Mouse (Mus musculus): ENCODE measurements around the gene Brd3. TPM values are rescaled to one million over a fixed set of nuclear protein-coding genes. Genes with fewer than 3 reads are reported as not detected.

Gene Brd3
- polyA plus RNA-seq, 1 experiment from 2014 or later = 116 TPM

GRCm38 (mm10) chr2:27425161-27425611 lies 82.3 kb downstream of the Brd3 start:
- H3K27ac ChIP-seq (ENCODE audit: low read depth, low read length) = no peak overlapping the region
- H3K4me3 ChIP-seq (ENCODE audit: low read depth, low read length) = peak overlapping the region; percentile 84
- no peaks in the 10 kb centered on the region for H3K36me3 ChIP-seq (ENCODE audit: control insufficient read depth, insufficient read depth, low read length)
- no peaks in the 10 kb centered on the region for H3K9me3 ChIP-seq (replicated peaks; ENCODE audit: control insufficient read depth, low read length)
- H3K4me2 ChIP-seq = peak overlapping the region; percentile 100
- ATAC-seq (replicated peaks; ENCODE audit: insufficient number of reproducible peaks, low FRiP score, low TSS enrichment) = no peak
- peak overlapping the region; percentile 88 for H3K9ac ChIP-seq (ENCODE audit: low read depth, low read length)
- H3K27me3 ChIP-seq (ENCODE audit: control insufficient read depth, insufficient read depth, low read length) = no peaks in the 10 kb centered on the region
- peaks cover 21% of the 10 kb centered on the region for H3K4me1 ChIP-seq (ENCODE audit: control insufficient read depth, insufficient read depth, low read length)
- WGBS (ENCODE audit: insufficient replicate concordance) = 1% methylated on average over 20 of the region's 20 CpGs

- Histone ChIP-seq H3K4me2 (no peak overlapping the region), H3K4me3 (ENCODE audit: low read depth, low read length) (no peak overlapping the region), H3K27ac (ENCODE audit: low read depth, low read length) (no peak overlapping the region), H3K4me1 (ENCODE audit: control insufficient read depth, insufficient read depth, low read length) (peaks cover 35% of the 10 kb centered on the region), H3K9ac (ENCODE audit: low read depth, low read length) (no peak overlapping the region), H3K36me3 (ENCODE audit: control insufficient read depth, insufficient read depth, low read length) (no peaks in the 10 kb centered on the region), H3K27me3 (ENCODE audit: control insufficient read depth, insufficient read depth, low read length) (no peaks in the 10 kb centered on the region), H3K9me3 (replicated peaks; ENCODE audit: control insufficient read depth, low read length) (no peaks in the 10 kb centered on the region)
- 78% methylated on average over 7 of the region's 7 CpGs for WGBS (ENCODE audit: insufficient replicate concordance)
- no peak for ATAC-seq (replicated peaks; ENCODE audit: insufficient number of reproducible peaks, low FRiP score, low TSS enrichment)
Measured at GRCm38 (mm10) chr2:27423596-27423995, 83.9 kb downstream of the Brd3 start.

GRCm38 (mm10) chr2:27421293-27422068 lies 86.0 kb downstream of the Brd3 start:
- H3K27me3 ChIP-seq (ENCODE audit: control insufficient read depth, insufficient read depth, low read length) = no peaks in the 10 kb centered on the region
- no peak for ATAC-seq (replicated peaks; ENCODE audit: insufficient number of reproducible peaks, low FRiP score, low TSS enrichment)
- H3K4me1 ChIP-seq (ENCODE audit: control insufficient read depth, insufficient read depth, low read length) = peaks cover 47% of the 10 kb centered on the region
- H3K4me3 ChIP-seq (ENCODE audit: low read depth, low read length) = no peak overlapping the region
- no peak overlapping the region for H3K27ac ChIP-seq (ENCODE audit: low read depth, low read length)
- H3K36me3 ChIP-seq (ENCODE audit: control insufficient read depth, insufficient read depth, low read length) = no peaks in the 10 kb centered on the region
- H3K9ac ChIP-seq (ENCODE audit: low read depth, low read length) = no peak overlapping the region
- 76% methylated on average over 20 of the region's 20 CpGs for WGBS (ENCODE audit: insufficient replicate concordance)
- no peaks in the 10 kb centered on the region for H3K9me3 ChIP-seq (replicated peaks; ENCODE audit: control insufficient read depth, low read length)
- no peak overlapping the region for H3K4me2 ChIP-seq

GRCm38 (mm10) chr2:27418577-27419070 lies 88.8 kb downstream of the Brd3 start:
- Histone ChIP-seq H3K4me1 (ENCODE audit: control insufficient read depth, insufficient read depth, low read length) (peaks cover 66% of the 10 kb centered on the region), H3K4me2 (peak overlapping the region; percentile 3; the same call in 1 of the 2 replicates), H3K27me3 (ENCODE audit: control insufficient read depth, insufficient read depth, low read length) (no peaks in the 10 kb centered on the region), H3K27ac (ENCODE audit: low read depth, low read length) (peak overlapping the region; percentile 42), H3K9me3 (replicated peaks; ENCODE audit: control insufficient read depth, low read length) (no peaks in the 10 kb centered on the region), H3K9ac (ENCODE audit: low read depth, low read length) (peak overlapping the region; percentile 43; the same call in 1 of the 2 replicates), H3K36me3 (ENCODE audit: control insufficient read depth, insufficient read depth, low read length) (no peaks in the 10 kb centered on the region), H3K4me3 (ENCODE audit: low read depth, low read length) (no peak overlapping the region)
- ATAC-seq (replicated peaks; ENCODE audit: insufficient number of reproducible peaks, low FRiP score, low TSS enrichment) = no peak
- WGBS (ENCODE audit: insufficient replicate concordance) = 20% methylated on average over 6 of the region's 6 CpGs

- H3K27me3 ChIP-seq (ENCODE audit: control insufficient read depth, insufficient read depth, low read length) = no peaks in the 10 kb centered on the region
- no peaks in the 10 kb centered on the region for H3K9me3 ChIP-seq (replicated peaks; ENCODE audit: control insufficient read depth, low read length)
- ATAC-seq (replicated peaks; ENCODE audit: insufficient number of reproducible peaks, low FRiP score, low TSS enrichment) = no peak
- H3K36me3 ChIP-seq (ENCODE audit: control insufficient read depth, insufficient read depth, low read length) = no peaks in the 10 kb centered on the region
- H3K4me3 ChIP-seq (ENCODE audit: low read depth, low read length) = no peak overlapping the region
- H3K9ac ChIP-seq (ENCODE audit: low read depth, low read length) = 0 out of 2 replicates have a peak overlapping the region, but pooled peaks have one; percentile 43
- 34% methylated on average over 5 of the region's 5 CpGs for WGBS (ENCODE audit: insufficient replicate concordance)
- H3K4me2 ChIP-seq = no peak overlapping the region
- peaks cover 68% of the 10 kb centered on the region for H3K4me1 ChIP-seq (ENCODE audit: control insufficient read depth, insufficient read depth, low read length)
- H3K27ac ChIP-seq (ENCODE audit: low read depth, low read length) = peak overlapping the region; percentile 38; the same call in 1 of the 2 replicates
Measured at GRCm38 (mm10) chr2:27417648-27418153, 89.8 kb downstream of the Brd3 start.

GRCm38 (mm10) chr2:27416425-27416824 lies 91.0 kb downstream of the Brd3 start:
- H3K27ac ChIP-seq (ENCODE audit: low read depth, low read length) = no peak overlapping the region
- H3K9me3 ChIP-seq (replicated peaks; ENCODE audit: control insufficient read depth, low read length) = no peaks in the 10 kb centered on the region
- H3K4me2 ChIP-seq = no peak overlapping the region
- H3K9ac ChIP-seq (ENCODE audit: low read depth, low read length) = no peak overlapping the region
- peaks cover 77% of the 10 kb centered on the region for H3K4me1 ChIP-seq (ENCODE audit: control insufficient read depth, insufficient read depth, low read length)
- no peak overlapping the region for H3K4me3 ChIP-seq (ENCODE audit: low read depth, low read length)
- 15% methylated on average over 3 of the region's 3 CpGs for WGBS (ENCODE audit: insufficient replicate concordance)
- no peaks in the 10 kb centered on the region for H3K36me3 ChIP-seq (ENCODE audit: control insufficient read depth, insufficient read depth, low read length)
- H3K27me3 ChIP-seq (ENCODE audit: control insufficient read depth, insufficient read depth, low read length) = no peaks in the 10 kb centered on the region
- ATAC-seq (replicated peaks; ENCODE audit: insufficient number of reproducible peaks, low FRiP score, low TSS enrichment) = no peak

GRCm38 (mm10) chr2:27415060-27415783 lies 92.2 kb downstream of the Brd3 start:
- Histone ChIP-seq H3K4me1 (ENCODE audit: control insufficient read depth, insufficient read depth, low read length) (peaks cover 84% of the 10 kb centered on the region), H3K27ac (ENCODE audit: low read depth, low read length) (no peak overlapping the region), H3K9ac (ENCODE audit: low read depth, low read length) (no peak overlapping the region)

GRCm38 (mm10) chr2:27413936-27414657 lies 93.4 kb downstream of the Brd3 start:
- 27% methylated on average over 16 of the region's 16 CpGs for WGBS (ENCODE audit: insufficient replicate concordance)
- H3K27ac ChIP-seq (ENCODE audit: low read depth, low read length) = no peak overlapping the region
- H3K9ac ChIP-seq (ENCODE audit: low read depth, low read length) = peak overlapping the region; percentile 43

More at GRCm38 (mm10) chr2:27415060-27415783, 92.2 kb downstream of the Brd3 start:
- H3K9me3 ChIP-seq (replicated peaks; ENCODE audit: control insufficient read depth, low read length) = no peaks in the 10 kb centered on the region
- no peaks in the 10 kb centered on the region for H3K36me3 ChIP-seq (ENCODE audit: control insufficient read depth, insufficient read depth, low read length)
- no peaks in the 10 kb centered on the region for H3K27me3 ChIP-seq (ENCODE audit: control insufficient read depth, insufficient read depth, low read length)
- no peak for ATAC-seq (replicated peaks; ENCODE audit: insufficient number of reproducible peaks, low FRiP score, low TSS enrichment)
- no peak overlapping the region for H3K4me2 ChIP-seq
- H3K4me3 ChIP-seq (ENCODE audit: low read depth, low read length) = no peak overlapping the region
- WGBS (ENCODE audit: insufficient replicate concordance) = 61% methylated on average over 11 of the region's 11 CpGs

More at GRCm38 (mm10) chr2:27413936-27414657, 93.4 kb downstream of the Brd3 start:
- H3K4me1 ChIP-seq (ENCODE audit: control insufficient read depth, insufficient read depth, low read length) = peaks cover 75% of the 10 kb centered on the region
- no peak overlapping the region for H3K4me3 ChIP-seq (ENCODE audit: low read depth, low read length)
- H3K36me3 ChIP-seq (ENCODE audit: control insufficient read depth, insufficient read depth, low read length) = no peaks in the 10 kb centered on the region
- no peaks in the 10 kb centered on the region for H3K27me3 ChIP-seq (ENCODE audit: control insufficient read depth, insufficient read depth, low read length)
- no peaks in the 10 kb centered on the region for H3K9me3 ChIP-seq (replicated peaks; ENCODE audit: control insufficient read depth, low read length)
- ATAC-seq (replicated peaks; ENCODE audit: insufficient number of reproducible peaks, low FRiP score, low TSS enrichment) = no peak
- peak overlapping the region; percentile 39 for H3K4me2 ChIP-seq
